Mouse (Mus musculus) heart, adult 11 months (tissue): ENCODE measurements around the gene Gmppb.
"Not testable (repeated sequence)": the region's sequence is repeated elsewhere in the genome, so short reads cannot be mapped to it uniquely, and the experiment has no call there.

Experiments
- DNase-seq: peaks from one replicate; pipeline ENCODE4 v3.0.0; 2022

The Gmppb gene

DNA sequence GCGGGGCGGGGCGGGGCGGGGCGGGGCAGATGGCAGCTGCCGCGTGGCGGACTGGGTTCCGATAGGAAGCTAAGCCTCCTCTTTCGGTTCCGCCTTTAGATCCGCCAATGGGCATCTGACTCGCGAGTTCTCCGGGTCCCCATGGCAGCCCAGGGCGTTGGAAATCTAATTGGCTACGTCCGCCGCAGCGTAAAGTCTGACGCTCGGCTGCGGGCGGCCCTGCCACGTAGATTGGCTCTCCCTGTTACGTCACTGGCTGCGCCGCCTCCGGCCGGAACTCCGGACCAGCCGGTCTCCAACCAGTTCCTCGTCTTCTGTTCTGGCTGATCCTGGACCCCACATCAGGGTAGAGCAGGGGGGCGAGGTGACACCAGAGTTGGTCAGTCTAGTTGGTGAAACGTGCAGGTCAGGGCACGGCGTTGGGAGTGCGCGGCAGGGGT is at the start of gene Gmppb:
Gene Gmppb, plus strand, starts transcription at position 227 of the 440 bp plus-strand sequence.
- peak; percentile 100 for DNase-seq

DNA sequence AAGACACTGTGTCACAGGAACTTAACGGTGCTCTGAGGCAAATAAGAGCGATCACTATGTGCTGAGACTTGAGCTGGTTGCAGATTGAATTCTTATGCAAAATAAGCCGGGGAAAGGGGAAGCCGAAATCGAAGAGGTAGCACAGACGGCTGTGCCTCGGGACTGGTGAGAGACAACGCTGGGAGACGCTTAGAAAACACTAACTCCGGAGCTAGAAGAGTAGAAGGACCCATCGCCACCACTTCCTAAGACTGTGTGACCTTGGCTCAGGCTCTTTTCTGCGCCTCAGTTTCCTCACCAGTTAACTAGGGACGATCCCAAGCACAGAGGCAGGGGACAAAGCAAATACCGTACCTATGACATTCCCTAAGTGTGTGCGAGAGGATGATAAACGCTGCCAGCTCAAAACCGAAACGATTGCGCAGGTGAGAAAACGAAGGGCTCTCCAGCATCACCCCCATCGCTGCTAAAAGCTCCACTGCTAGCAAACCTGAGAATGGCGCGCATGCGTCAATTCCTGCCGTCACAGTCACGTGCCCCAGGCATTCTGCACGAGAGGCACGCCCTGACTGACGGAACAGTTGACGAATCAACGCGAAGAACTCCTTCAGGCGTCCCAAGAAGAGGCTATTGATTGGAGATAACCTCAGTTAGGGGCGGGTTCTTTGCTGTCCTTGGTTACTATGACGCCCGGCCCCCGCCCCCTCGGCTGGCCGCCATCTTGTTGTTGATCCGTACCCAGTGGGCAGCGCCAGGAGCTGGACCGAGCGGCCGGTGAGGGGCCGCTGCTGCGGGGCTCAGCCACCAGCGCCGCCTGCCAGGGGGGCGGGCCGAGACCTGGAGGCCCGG is 46.9 kb upstream of the Gmppb start, which contains the start of gene Ip6k1:
Gene Ip6k1, plus strand, starts transcription at position 580 of the 849 bp plus-strand sequence.
- peak; percentile 100 for DNase-seq

DNA sequence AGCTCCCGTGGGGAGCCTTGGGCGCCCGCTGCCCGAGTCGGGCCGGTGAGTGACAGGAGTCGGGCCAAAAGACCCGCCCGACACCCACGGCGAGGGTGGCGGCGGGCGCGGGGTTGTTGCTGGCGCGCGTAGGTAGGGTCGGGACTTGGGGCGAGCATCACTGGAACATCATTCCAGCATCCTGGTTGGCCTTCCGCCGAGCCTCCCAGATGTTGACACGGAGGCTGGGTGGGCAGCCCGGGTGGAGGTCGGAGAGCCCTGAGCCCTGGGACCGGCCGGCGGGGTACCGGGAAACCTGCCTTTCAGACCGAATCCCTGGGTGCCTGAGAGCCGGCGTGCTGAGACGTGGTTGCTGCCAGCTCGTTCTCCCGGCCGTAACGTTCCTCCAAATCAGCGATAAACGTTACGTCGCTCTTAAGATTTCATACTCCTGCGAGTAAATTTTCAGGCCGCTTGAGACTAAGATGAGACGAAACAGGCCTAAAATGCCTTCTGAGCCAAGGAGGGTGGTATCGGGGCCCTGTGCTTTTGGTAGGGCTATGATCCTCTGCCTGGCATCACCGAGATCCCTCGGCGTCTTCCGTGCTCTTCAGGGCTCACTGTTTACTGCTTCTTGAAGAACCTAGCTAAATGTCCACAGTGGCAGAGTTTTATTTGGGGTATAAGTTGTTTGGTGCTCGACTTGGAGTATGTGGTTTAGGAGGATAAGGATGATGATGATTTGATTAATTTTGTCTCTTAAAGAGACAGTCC is 46.1 kb upstream of the Gmppb start:
- DNase-seq = no peak

- peak; percentile 92 for DNase-seq
Measured at GRCm38 (mm10) chr9:108003531-108003890, 45.5 kb upstream of the Gmppb start.

- DNase-seq = no peak
Measured at GRCm38 (mm10) chr9:108008041-108008440, 41.0 kb upstream of the Gmppb start.

DNA sequence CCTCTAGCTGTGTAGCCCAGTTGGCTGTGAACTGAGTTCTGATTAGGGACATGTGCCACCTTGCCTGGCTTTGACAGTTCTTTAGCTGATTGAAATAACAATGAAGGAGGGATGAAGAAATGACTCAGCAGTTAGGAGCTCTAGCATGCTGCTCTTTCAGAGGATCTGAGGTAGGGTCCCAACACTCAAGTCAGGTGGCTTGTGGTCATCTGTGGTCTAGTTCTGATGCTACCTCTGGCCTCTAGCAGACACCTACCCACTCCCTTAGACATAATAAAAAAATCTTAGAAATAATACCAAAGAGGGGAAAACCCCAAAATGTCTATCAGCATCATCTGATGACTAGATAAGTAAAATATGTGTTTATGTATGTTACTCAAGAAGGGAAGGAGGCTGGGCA is 38.7 kb upstream of the Gmppb start:
- DNase-seq = no peak

GRCm38 (mm10) chr9:108013577-108013976 is 35.5 kb upstream of the Gmppb start:
- DNase-seq = not testable (repeated sequence)

DNA sequence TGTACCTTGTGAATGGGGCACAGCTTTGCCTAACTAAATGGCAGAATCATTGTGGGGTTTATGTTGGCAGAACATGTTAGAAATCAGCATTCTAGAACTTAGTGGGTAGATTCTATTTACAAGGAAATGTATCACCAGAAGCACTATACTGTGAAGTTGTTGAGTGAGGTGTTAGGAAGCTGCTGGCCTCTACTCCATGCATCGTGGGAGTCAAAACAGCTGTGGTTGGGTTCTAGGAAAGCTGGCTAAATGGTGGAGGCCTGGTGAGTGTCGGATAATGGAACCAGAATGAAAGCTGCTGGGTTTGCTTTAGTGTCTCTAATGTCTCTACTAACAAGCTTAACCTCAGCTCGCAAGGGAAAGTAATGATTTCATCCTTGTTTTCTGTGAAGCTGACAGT is 31.9 kb upstream of the Gmppb start:
- no peak for DNase-seq

- DNase-seq = no peak
Measured at GRCm38 (mm10) chr9:108020741-108021140, 28.3 kb upstream of the Gmppb start.

DNA sequence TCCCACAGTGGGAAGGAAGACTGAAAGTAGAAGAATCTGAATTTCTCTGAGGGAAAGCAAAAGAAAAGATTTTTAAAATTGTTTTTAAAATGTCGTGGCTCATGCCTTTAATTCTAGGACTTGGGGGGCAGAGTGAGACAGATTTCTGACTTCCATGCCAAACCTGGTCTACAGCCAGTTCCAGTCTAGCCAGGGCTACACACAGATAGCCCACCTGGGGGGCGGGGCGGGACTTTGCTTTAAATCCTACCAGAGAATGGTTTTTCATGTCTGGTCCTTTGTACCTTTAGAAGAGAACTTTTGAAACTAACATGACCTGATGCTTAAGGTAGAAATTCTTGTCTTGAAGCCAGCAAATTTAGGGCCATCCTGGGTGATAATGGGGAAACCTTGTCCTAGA is 25.8 kb upstream of the Gmppb start:
- no peak for DNase-seq

- no peak for DNase-seq
Measured at GRCm38 (mm10) chr9:108026584-108026983, 22.5 kb upstream of the Gmppb start.

GRCm38 (mm10) chr9:108027867-108028266 is 21.2 kb upstream of the Gmppb start:
- no peak for DNase-seq

GRCm38 (mm10) chr9:108032126-108032525 is 16.9 kb upstream of the Gmppb start:
- no peak for DNase-seq

GRCm38 (mm10) chr9:108035331-108036156 is 13.5 kb upstream of the Gmppb start:
- DNase-seq = no peak

DNA sequence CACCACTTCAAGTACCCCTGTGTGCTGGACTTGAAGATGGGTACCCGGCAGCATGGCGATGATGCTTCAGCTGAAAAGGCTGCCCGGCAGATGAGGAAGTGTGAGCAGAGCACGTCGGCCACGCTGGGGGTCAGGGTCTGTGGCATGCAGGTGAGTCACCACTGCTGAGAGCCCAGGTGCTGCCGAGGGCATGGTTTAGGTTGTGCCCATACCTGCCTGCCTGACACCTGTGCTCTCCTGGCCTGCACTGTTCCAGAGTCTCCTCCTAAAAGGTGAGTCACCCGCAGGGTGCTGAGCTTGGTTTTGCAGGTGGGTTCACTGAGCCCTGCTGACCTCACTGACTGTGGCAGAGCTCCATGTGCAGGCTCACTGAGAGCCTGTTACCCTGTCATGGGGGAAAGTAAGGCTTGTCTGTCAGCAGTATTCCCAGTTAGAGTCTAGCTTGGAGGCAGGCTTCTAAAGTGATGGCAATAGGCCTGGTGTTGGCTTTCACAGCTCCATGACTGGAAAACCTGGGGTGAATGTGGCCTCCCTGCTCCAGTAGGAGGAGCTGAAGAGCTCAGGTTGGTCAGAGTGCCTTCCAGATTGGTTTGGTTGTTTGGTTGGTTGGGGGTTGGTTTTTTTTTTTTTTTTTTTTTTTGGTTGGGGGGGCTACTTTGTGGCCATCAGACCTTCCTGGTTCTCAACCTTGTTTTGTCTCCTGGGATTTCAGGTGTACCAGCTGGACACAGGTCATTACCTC is 4.1 kb upstream of the Gmppb start:
- peak; percentile 92 for DNase-seq

DNA sequence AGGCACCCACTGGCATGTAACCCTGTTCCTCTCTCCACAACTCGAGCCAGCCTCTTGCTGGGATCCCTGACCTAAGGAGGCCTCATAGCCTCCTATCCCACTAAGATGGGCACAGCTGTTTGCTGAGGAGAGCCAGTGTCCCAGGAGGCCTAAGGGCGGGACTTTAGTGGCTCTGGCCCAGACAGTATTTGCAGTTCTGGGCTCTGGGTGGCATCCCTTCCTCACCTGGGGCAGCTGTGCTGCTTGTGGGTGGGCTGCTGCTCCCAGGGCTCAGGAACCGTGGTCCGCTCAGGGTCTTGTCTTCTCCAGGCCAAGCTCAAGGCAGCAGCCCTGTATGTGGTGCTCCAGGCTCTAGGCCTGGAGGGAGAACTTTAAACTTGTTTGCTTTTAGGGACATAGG is 2.5 kb upstream of the Gmppb start:
- peak; percentile 91 for DNase-seq

DNA sequence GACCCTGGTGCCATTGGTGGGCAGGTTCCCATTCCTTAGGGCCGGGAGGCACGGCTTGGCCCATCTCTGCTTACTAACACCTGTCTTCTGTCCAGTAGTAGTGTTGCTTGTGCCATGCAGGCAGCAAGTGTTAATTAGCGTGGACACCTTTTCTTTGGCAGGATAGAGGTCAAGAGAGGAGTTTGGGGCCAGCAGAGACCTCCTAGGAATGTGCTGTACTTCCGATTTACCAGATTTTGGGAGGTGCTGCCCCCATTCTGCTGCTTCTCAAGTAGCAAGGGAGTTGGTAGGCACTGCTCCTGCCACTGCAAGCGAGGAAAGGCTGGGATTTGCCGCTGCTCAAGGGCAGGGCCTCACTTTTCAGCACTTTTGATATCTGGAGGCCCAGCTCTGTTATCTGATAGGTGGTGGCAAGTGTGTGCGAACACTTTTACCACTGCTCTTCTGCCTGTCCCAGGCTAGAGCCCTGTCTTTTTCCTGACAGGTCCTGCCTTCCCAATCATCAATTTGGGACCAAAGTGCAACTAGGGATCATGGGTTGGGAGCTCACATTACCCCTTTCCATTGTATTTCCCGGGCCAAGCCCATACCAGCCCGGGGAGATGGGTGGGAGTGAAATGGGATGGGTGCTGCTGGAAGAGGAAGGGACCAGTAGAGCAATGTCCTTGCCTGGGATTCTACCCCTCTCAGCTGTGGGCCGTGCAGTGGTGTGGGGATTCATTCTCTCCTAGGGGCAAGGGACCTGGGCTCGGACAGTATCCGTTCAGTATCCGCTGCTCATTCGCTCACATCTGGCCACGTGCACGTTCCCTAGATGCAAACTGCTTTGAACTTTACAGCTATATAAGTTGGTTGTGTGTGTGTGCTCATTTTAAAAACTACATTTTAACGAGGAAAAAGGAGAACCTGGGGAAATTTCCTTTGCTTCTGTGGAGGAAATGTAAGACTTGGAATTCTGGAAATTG is 1.2 kb upstream of the Gmppb start:
- peak; percentile 94 for DNase-seq

GRCm38 (mm10) chr9:108048566-108048955 is 481 bp upstream of the Gmppb start:
- no peak for DNase-seq

GRCm38 (mm10) chr9:108049561-108050251 is 664 bp downstream of the Gmppb start:
- no peak for DNase-seq

- DNase-seq = peak; percentile 92
Measured at GRCm38 (mm10) chr9:108051184-108051930, 2.3 kb downstream of the Gmppb start.
